Mouse (Mus musculus): ENCODE results near the gene Bcl2l11. TPM values are rescaled to one million over a fixed set of nuclear protein-coding genes. Genes with fewer than 3 reads are reported as not detected.

Bcl2l11 gene
- polyA plus RNA-seq, 1 experiment from 2014 or later = 9.4 TPM

- 77% methylated on average over 5 of the region's 5 CpGs for WGBS (ENCODE audit: insufficient replicate concordance)
- Histone ChIP-seq H3K9ac (no peak overlapping the region), H3K36me3 (peaks cover 54% of the 10 kb centered on the region), H3K27ac (no peak overlapping the region), H3K27me3 (replicated peaks) (no peaks in the 10 kb centered on the region), H3K9me3 (replicated peaks) (no peaks in the 10 kb centered on the region), H3K4me3 (no peak overlapping the region), H3K4me2 (no peak overlapping the region), H3K4me1 (peaks cover 65% of the 10 kb centered on the region)
- ATAC-seq = no peak
Observed at GRCm38 (mm10) chr2:128149596-128149995, 23.8 kb downstream of the Bcl2l11 start.

GRCm38 (mm10) chr2:128152211-128152610, 26.4 kb downstream of the Bcl2l11 start:
- 55% methylated on average over 9 of the region's 9 CpGs for WGBS (ENCODE audit: insufficient replicate concordance)
- H3K27me3 ChIP-seq (replicated peaks) = no peaks in the 10 kb centered on the region
- H3K4me3 ChIP-seq = no peak overlapping the region
- H3K9ac ChIP-seq = no peak overlapping the region
- H3K9me3 ChIP-seq (replicated peaks) = no peaks in the 10 kb centered on the region
- peaks cover 65% of the 10 kb centered on the region for H3K4me1 ChIP-seq
- ATAC-seq = no peak
- peaks cover 54% of the 10 kb centered on the region for H3K36me3 ChIP-seq
- no peak overlapping the region for H3K4me2 ChIP-seq
- H3K27ac ChIP-seq = peak overlapping the region; percentile 57; the same call in 1 of the 2 replicates

- peak; percentile 53 for ATAC-seq
- peaks cover 48% of the 10 kb centered on the region for H3K36me3 ChIP-seq
- no peaks in the 10 kb centered on the region for H3K27me3 ChIP-seq (replicated peaks)
- H3K4me2 ChIP-seq = peak overlapping the region; percentile 21
- 61% methylated on average over 16 of the region's 16 CpGs for WGBS (ENCODE audit: insufficient replicate concordance)
- peaks cover 70% of the 10 kb centered on the region for H3K4me1 ChIP-seq
- H3K4me3 ChIP-seq = no peak overlapping the region
- peak overlapping the region; percentile 17; the same call in 1 of the 2 replicates for H3K9ac ChIP-seq
- no peaks in the 10 kb centered on the region for H3K9me3 ChIP-seq (replicated peaks)
- peak overlapping the region; percentile 59; the same call in 1 of the 2 replicates for H3K27ac ChIP-seq
Observed at GRCm38 (mm10) chr2:128152845-128153550, 27.2 kb downstream of the Bcl2l11 start.

- Histone ChIP-seq H3K4me2 (peak overlapping the region; percentile 21), H3K4me1 (peaks cover 74% of the 10 kb centered on the region), H3K4me3 (no peak overlapping the region), H3K27me3 (replicated peaks) (no peaks in the 10 kb centered on the region), H3K36me3 (peaks cover 46% of the 10 kb centered on the region), H3K9ac (0 out of 2 replicates have a peak overlapping the region, but pooled peaks have one; percentile 17), H3K27ac (peak overlapping the region; percentile 59; the same call in 1 of the 2 replicates), H3K9me3 (replicated peaks) (no peaks in the 10 kb centered on the region)
- 57% methylated on average over 11 of the region's 11 CpGs for WGBS (ENCODE audit: insufficient replicate concordance)
- ATAC-seq = 0 out of 2 replicates have a peak, but pooled peaks have one; percentile 1
Observed at GRCm38 (mm10) chr2:128153551-128153910, 27.7 kb downstream of the Bcl2l11 start.

- H3K36me3 ChIP-seq = peaks cover 50% of the 10 kb centered on the region
- H3K27ac ChIP-seq = peak overlapping the region; percentile 79
- no peak overlapping the region for H3K4me3 ChIP-seq
- H3K9me3 ChIP-seq (replicated peaks) = no peaks in the 10 kb centered on the region
- H3K4me1 ChIP-seq = peaks cover 91% of the 10 kb centered on the region
- peak overlapping the region; percentile 5; the same call in 1 of the 2 replicates for H3K9ac ChIP-seq
- no peak overlapping the region for H3K4me2 ChIP-seq
- no peaks in the 10 kb centered on the region for H3K27me3 ChIP-seq (replicated peaks)
- ATAC-seq = no peak
- 85% methylated on average over 13 of the region's 13 CpGs for WGBS (ENCODE audit: insufficient replicate concordance)
Observed at GRCm38 (mm10) chr2:128155412-128156066, 29.7 kb downstream of the Bcl2l11 start.

GRCm38 (mm10) chr2:128156067-128156462, 30.2 kb downstream of the Bcl2l11 start:
- H3K9ac ChIP-seq = peak overlapping the region; percentile 44; the same call in 1 of the 2 replicates

GRCm38 (mm10) chr2:128156557-128157412, 30.9 kb downstream of the Bcl2l11 start:
- Histone ChIP-seq H3K9me3 (replicated peaks) (no peaks in the 10 kb centered on the region), H3K4me3 (no peak overlapping the region), H3K27ac (peak overlapping the region; percentile 79), H3K9ac (peak overlapping the region; percentile 44; the same call in 1 of the 2 replicates), H3K4me1 (peaks cover 84% of the 10 kb centered on the region), H3K36me3 (peaks cover 45% of the 10 kb centered on the region), H3K4me2 (peak overlapping the region; percentile 58), H3K27me3 (replicated peaks) (no peaks in the 10 kb centered on the region)
- peak; percentile 93 for ATAC-seq
- whole genome bisulfite sequencing (ENCODE audit: insufficient replicate concordance) = 40% methylated on average over 12 of the region's 12 CpGs

More at GRCm38 (mm10) chr2:128156067-128156462, 30.2 kb downstream of the Bcl2l11 start:
- Histone ChIP-seq H3K9me3 (replicated peaks) (no peaks in the 10 kb centered on the region), H3K4me2 (peak overlapping the region; percentile 58), H3K27ac (peak overlapping the region; percentile 79), H3K36me3 (peaks cover 47% of the 10 kb centered on the region), H3K4me3 (no peak overlapping the region), H3K4me1 (peaks cover 91% of the 10 kb centered on the region), H3K27me3 (replicated peaks) (no peaks in the 10 kb centered on the region)
- WGBS (ENCODE audit: insufficient replicate concordance) = 74% methylated on average over 5 of the region's 5 CpGs
- peak; percentile 15 for ATAC-seq

GRCm38 (mm10) chr2:128158734-128159410, 33.0 kb downstream of the Bcl2l11 start:
- no peak overlapping the region for H3K4me2 ChIP-seq
- 75% methylated on average over 17 of the region's 17 CpGs for WGBS (ENCODE audit: insufficient replicate concordance)
- no peaks in the 10 kb centered on the region for H3K9me3 ChIP-seq (replicated peaks)
- no peaks in the 10 kb centered on the region for H3K27me3 ChIP-seq (replicated peaks)
- H3K4me1 ChIP-seq = peaks cover 63% of the 10 kb centered on the region
- H3K36me3 ChIP-seq = peaks cover 46% of the 10 kb centered on the region
- H3K4me3 ChIP-seq = no peak overlapping the region
- no peak overlapping the region for H3K9ac ChIP-seq
- no peak for ATAC-seq
- peak overlapping the region; percentile 10; the same call in 1 of the 2 replicates for H3K27ac ChIP-seq

GRCm38 (mm10) chr2:128159619-128160125, 33.8 kb downstream of the Bcl2l11 start:
- Histone ChIP-seq H3K27ac (no peak overlapping the region; the same call in 1 of the 2 replicates), H3K4me1 (peaks cover 55% of the 10 kb centered on the region), H3K9me3 (replicated peaks) (no peaks in the 10 kb centered on the region), H3K4me3 (no peak overlapping the region), H3K4me2 (no peak overlapping the region), H3K27me3 (replicated peaks) (no peaks in the 10 kb centered on the region), H3K36me3 (peaks cover 46% of the 10 kb centered on the region), H3K9ac (no peak overlapping the region)
- 69% methylated on average over 7 of the region's 7 CpGs for WGBS (ENCODE audit: insufficient replicate concordance)
- no peak for ATAC-seq

GRCm38 (mm10) chr2:128163177-128163576, 37.3 kb downstream of the Bcl2l11 start:
- 82% methylated on average over 8 of the region's 8 CpGs for WGBS (ENCODE audit: insufficient replicate concordance)
- peaks cover 40% of the 10 kb centered on the region for H3K4me1 ChIP-seq

More at GRCm38 (mm10) chr2:128163177-128163576, 37.3 kb downstream of the Bcl2l11 start:
- Histone ChIP-seq H3K36me3 (peaks cover 32% of the 10 kb centered on the region), H3K4me2 (no peak overlapping the region), H3K4me3 (no peak overlapping the region), H3K27ac (no peak overlapping the region), H3K9me3 (replicated peaks) (no peaks in the 10 kb centered on the region), H3K27me3 (replicated peaks) (no peaks in the 10 kb centered on the region), H3K9ac (no peak overlapping the region)
- ATAC-seq = no peak
